Mouse (Mus musculus) cerebellum, adult 11 months (tissue): ENCODE results near the gene Khdc4.

Experiments
- DNase-seq: peaks from one replicate; pipeline ENCODE4 v3.0.0; 2022

The Khdc4 gene

DNA sequence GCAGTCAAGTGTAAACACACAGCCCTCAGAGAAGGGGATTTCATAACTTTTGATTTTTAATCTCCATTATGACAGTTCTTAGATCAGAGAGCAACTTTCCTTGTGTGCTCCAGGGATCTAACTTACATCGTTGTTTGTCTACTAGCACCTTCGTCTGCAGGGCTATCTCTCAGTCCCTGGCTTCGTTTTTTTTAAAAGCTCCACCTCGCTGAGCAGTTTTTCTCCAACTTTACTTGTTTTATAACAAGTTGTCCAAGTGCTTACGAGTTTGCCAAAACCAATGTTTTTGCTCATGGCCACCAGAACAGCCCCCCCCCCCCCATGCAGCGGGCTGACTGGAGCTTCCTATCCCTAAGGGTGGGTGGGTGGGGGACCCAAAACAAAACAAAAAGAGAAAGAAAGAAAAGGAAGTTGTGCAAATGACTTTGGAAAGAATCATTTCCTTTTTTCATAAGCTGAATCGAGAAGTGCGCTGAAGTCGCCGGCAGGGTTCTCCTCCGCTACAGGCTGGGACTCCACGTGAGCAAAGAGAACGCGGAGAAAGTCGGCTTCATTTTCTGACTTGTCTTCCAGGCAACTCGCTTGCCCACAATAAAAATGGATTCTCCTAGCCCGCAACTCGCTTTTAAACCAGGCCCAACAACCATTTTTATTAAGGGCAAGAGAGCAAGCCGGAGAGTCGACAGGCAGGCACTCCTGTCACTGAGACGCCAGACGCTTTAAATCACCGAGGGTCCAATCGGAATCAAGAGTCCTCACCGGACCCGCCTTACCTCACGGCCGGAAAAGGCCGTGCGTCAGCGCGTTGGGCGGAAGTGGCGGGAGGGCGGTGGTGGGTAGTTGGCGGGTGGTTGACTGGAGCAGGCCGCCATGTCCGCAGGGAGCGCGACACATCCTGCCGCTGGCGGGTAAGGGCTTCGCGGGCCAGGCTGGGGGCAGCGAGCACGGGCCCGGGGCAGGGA lies at the start of gene Khdc4:
Gene Khdc4, plus strand, starts transcription at position 824 of the 962 bp plus-strand sequence.
- peak; percentile 93 for DNase-seq

DNA sequence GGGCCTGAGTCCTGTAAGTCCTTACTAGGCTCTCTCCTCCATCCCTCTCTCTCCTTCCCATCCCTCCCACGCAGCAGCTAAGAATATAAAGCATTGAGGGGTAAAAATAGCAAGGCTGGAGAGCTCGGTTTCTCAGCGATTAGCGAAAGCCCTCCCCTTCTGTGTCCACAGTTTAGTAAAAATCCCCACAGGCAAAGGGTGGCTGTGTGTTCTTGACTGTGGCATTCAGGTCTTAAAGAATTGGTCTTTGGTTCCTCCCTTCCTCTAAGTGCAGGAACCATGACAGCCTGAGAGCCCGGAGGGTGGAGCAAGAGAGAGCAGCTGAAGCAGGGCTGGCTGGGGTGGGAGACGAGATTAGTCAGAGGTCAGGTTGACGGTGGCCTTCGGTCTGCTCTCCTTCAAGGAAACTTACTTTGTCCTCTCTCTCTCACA lies 49.0 kb upstream of the Khdc4 start:
- DNase-seq = no peak

GRCm38 (mm10) chr3:88637134-88637533 lies 48.5 kb upstream of the Khdc4 start:
- no peak for DNase-seq

GRCm38 (mm10) chr3:88639239-88639638 lies 46.4 kb upstream of the Khdc4 start:
- DNase-seq = no peak

DNA sequence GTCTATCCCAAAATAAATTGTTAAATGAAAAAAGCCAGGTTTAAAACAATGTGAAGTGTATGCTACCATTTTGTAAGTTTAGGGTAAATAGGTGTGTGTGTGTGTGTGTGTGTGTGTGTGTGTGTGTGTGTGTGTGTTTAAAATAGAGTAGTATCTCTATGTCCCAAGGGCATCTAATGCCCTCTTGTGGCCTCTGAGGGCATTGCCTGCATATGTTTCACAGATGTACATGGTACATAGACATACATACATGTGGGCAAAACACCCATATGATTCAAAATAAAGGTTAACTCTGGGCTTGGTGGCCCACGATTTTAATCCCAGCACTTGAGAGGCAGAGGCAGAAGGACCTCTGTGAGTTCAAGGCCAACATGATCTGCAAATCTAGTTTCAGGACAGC lies 44.9 kb upstream of the Khdc4 start:
- DNase-seq = peak; percentile 63

DNA sequence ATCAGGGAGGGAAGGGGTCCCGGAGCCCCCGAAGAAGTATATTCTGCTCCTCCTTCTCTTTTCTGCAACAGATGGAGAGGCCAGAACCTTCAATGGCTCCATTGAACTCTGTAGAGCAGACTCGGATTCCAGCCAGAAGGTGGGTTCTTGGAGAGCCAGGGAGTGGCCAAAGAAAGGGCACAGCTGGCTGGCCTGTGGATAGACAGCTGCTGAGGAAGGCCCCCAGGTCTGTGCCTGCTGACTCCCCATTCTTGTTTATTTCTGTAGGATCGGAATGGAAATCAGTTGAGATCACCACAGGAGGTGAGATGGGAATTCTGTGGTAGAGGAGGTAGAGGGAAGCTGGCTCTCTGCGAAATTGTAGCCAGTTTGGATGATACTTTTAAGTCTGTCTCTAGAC lies 42.5 kb upstream of the Khdc4 start:
- DNase-seq = no peak

GRCm38 (mm10) chr3:88645937-88646336 lies 39.7 kb upstream of the Khdc4 start:
- DNase-seq = no peak

DNA sequence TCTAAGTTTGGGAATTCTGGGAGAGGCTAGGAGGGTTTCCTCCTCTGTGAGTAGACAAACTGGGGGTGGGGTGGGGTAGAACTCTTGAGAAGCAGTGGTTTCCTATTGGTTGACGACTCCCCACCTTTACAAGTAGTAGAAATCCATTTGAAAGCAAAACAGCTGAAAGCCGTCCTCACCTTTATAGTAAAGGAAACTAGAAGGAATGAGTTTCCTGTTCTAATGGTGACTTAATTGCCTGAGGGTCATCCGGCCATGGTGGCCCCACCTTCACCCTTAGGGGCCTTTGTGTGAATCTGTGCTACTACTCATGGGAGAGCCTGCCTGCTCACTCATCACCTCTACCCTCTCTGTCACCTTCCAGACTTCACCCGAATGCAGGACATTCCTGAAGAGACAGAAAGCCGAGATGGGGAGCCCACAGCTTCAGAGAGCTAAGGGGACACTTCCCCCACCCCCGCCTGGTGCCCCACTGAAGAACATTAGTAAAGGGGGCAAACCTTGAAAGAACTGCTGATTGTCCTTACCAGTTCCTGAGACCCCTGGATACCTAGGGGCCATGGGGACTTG lies 39.1 kb upstream of the Khdc4 start:
- no peak for DNase-seq

GRCm38 (mm10) chr3:88647076-88647475 lies 38.5 kb upstream of the Khdc4 start:
- no peak for DNase-seq

GRCm38 (mm10) chr3:88647779-88648413 lies 37.7 kb upstream of the Khdc4 start:
- DNase-seq = no peak

- DNase-seq = no peak
Observed at GRCm38 (mm10) chr3:88648452-88649168, 37.0 kb upstream of the Khdc4 start.

GRCm38 (mm10) chr3:88649186-88649585 lies 36.4 kb upstream of the Khdc4 start:
- no peak for DNase-seq

DNA sequence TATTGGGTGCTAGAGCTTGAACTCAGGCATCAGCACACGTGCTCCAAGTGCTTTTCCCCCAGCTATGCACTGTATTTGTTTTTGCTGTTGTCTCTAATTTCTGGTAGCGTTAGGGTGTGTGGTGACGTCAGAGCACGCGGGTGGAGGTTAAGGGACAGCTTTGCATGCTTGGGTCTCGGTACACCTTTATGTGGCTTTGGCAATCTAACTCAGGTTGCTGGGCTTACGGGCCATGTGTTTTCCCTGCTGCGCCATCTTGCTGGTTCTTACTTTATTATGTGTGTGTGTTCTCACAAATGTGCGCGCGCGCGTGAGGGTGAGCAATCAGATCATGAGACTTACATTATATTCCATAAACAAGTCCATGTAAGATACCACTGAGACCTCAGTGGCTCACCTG lies 35.6 kb upstream of the Khdc4 start:
- DNase-seq = no peak

- no peak for DNase-seq
Observed at GRCm38 (mm10) chr3:88650713-88651504, 34.7 kb upstream of the Khdc4 start.

DNA sequence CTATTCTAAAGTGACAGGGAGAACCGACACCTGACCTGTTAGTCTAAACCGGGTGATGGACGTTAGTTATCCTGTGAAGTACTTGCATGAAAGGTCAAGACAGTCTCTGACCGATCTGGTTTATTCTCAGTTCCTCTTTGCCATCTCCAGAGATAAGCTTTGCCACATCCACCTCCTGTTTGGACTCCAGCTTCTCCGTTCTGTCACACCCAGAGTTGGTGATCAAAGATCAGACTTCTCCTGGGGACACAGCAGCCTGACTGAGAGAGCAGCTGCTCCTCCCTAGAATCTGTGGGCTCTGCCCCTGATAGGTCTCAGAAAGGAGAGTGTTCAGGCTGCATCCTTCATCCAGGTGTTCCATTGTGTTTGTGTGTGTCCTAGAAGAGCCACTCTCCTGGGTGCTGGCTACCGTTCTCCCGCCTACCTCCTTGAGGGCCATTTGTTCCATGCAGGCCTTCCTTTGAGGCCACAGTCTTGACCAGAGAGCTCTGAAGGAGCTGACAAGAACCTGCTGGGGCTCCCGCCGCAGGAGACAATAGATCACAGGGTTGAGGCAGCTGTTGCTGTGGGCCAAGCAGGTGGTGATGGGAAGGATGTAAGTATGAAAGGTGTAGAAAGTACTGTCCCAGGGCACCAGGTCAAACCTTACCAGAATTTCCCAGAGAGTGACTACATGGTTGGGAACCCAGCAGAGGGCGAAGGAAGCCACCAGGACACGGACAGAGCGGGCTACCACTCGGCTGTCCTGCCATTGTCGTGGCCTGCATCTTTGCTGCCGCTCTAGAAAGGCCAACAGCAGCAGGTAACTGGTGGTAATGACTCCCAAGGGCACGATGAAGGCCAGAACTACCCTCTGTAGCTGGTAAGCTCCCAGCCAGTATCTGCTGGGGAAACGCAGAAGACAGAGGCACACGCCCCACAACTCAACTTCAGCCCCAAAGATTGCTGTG lies 33.7 kb upstream of the Khdc4 start:
- no peak for DNase-seq

DNA sequence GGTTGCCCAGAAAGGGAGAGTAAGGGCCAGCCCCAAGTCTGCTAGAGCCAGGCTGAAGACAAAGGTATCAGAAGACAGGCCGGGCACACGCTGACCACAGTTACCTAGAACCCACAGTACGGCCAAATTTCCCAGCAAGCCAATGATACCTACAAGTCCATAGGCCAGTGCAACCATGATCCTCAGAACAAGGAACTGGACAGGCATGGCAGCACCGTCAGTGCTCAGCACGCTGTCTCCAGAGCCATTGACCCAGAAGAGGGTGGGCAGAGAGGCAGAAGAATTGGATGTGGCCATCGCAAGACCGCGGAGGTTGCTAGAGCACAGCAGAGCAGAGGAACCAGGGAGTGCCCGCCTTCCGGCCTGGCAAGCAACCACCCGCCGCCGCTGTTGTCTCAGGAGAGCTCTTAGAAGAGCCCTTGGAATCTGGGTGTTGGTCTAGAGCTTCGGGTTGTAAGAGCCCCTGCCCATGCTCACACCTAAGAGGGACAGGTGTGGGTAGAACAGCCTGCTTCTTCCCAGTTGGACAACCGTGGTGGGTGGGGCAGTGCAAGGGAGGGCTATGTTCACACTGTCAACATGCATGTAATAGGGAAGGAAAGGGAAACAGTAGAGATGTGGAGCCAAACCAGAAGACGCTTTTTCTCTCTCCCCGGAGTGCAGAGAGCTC lies 32.6 kb upstream of the Khdc4 start, which contains the start of gene Rxfp4:
Gene Rxfp4, minus strand, starts transcription at position 297 of the 670 bp plus-strand sequence.
- no peak for DNase-seq

DNA sequence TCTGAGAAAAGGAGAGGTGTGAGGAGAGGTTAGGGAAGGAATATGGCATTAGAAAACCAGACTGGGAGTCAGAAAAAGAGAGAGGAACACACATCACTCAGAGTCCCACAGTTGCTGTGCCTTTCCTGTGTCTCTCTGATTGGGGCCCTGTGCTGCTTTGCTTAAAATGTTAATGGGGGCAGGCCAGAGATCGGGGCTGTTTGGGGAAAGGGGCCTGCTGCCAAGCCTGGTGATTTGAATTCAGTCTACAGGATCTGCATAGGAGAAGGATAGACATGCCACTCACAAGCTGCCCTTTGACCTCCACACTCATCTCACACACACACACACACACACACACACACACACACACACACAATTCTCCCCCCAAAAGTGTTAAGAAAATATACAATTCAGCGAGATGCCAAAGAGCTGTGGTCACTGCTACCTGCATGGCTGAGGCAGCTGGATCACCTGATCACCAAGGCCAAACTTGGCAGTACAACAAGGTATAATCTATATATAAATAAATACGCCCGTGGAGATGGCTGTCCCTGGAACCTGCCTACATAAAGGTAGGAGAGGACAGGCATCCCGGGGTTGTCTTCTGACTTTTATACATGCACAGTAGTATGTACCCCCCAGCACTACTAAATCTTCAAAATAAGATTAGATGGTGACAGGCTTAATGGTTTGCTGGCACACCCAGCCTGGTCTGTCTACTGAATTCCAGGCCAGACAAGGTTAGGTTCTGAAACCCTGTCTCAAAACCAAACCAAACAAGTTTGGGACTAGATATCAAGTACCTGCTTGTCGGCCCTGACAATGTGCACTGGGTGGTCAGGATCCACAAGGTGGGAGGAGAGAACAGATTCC lies 31.9 kb upstream of the Khdc4 start:
- DNase-seq = no peak

DNA sequence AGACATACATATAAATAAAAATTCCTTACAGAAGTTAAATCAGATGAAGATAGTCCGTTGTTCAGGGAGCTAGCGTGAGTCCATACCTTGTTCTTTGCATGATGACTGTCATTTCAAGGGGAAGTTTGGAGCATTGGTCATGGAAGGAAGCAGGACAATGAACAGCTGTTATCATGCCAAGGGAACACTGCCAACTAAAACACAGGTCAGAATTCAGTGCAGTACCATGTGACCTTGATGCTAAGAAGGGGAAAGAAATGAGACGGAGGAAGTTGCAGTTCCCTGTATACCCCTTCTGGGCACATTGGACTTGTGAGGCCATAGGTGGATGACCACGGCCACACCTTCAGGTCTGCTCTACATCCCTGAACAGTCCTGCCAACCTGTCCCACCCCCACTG lies 31.0 kb upstream of the Khdc4 start:
- no peak for DNase-seq

DNA sequence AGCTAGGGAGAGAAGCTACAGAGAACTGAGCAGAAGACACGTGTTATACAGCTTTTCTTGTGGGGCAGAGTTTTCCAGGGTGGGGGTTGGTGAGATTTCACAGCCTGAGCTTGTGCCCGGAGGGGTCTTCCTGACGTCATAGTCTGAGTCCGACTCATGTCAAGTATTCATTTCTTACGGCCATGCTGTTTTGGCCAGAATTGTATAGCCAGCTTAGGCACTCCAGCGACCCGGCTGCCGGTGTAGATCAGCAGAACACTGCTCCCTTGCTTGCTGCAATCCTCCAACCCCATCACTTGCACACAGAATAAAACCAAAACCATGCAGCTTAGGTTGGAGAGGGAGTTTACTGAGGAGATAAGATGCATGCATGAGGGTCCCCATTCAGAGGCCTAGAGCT lies 30.0 kb upstream of the Khdc4 start:
- DNase-seq = no peak
